Mouse (Mus musculus) gonadal fat pad, adult 2 months (tissue): Measurements from ENCODE around the gene Gm43064. TPM values are rescaled to one million over a fixed set of nuclear protein-coding genes. Genes with fewer than 3 reads are reported as not detected.

Source experiments
- DNase-seq: peaks from one replicate; pipeline ENCODE4 v3.0.0-alpha.2; 2012; ENCODE audit warnings: low read depth
- polyA plus RNA-seq: library from polyadenylated mRNA; depleted of rRNA; stranded (reverse); fragments of >200 nt; gene quantifications from 2 replicates; pipeline ENCODE4 v1.2.3, GENCODE M21; 2012; rRNA removed

The Gm43064 gene
- polyA plus RNA-seq, 1 experiment: 0.74 TPM

DNA sequence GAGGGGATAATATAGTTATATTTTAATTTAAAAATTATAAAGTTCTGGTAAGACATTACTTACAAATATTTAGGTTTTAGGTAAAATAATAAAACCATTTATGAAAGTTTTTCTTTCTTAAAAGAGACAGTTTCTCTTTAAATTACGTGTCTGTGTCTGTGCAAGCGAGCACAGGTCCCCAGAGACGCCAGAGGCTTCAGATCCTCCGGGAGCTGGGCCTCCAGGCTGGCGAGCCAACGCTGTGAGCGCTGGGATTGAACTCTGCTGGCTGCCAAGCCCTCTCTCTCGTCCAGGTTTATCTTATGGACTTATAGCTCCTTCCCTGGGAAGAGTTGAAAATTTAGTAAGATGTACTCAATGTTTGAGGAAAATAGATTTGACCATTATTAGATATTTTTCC, 44.4 kb downstream of the Gm43064 start:
- no peak for DNase-seq

DNA sequence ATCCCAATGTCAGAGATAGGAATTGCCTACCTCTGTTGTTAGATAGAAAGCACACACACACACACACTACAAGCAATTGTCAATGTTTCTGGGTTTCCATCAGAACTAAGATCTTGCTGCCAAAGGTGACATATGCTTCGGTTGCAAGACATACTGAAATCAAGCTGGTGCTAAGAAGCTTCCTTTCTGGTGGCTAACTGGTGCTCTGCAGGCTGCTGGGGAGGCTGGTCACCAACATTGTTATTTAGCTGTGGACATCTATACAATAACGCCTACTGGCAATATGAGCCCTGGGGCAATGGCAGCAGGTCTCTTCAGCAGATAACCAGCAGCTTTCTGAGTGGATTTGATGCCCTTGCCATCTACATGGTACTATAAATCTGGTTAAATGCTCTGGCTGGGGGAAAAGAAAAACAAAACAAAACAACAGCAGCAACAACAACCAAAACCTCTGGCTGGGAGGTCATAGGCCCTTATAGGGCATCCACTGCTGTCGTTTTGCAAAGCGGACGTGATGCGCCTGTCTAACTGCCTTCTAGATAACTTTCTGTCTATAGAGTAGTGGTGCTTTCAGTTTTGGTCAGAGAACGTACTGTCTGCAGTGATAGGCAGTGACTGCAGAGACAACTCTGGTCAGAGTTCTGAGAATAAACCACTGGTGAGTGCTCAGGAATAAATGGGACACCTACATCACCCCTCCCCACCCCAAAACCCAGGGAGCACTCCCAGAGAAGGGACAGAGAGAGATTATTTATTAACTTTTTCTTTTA, 47.8 kb downstream of the Gm43064 start:
- no peak for DNase-seq

DNA sequence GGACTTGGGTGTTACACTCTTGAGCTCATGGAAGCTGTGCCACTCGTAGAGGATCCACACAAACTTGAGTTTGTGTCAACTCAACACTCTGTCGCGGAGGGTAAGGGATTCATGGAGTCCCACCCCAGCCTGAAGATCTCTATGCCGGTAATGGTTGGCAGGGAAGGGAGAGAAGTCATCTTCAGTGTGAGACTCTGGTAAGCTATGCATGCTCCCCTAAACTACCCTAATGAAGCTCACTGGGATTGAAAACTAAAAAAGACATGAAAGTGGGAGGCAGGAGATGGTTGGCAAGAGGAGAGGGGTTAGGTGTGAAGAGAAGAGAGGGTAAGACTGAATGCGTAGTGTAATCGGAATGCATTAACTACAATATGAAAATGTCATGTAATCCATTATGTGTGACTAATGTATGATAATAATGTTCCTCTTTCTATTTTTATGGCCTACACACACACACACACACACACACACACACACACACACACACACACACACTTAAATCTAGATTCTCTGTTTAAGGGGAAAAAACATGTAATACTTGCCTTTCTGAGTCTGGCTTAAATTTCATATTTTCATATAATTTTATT, 48.7 kb downstream of the Gm43064 start:
- no peak for DNase-seq

DNA sequence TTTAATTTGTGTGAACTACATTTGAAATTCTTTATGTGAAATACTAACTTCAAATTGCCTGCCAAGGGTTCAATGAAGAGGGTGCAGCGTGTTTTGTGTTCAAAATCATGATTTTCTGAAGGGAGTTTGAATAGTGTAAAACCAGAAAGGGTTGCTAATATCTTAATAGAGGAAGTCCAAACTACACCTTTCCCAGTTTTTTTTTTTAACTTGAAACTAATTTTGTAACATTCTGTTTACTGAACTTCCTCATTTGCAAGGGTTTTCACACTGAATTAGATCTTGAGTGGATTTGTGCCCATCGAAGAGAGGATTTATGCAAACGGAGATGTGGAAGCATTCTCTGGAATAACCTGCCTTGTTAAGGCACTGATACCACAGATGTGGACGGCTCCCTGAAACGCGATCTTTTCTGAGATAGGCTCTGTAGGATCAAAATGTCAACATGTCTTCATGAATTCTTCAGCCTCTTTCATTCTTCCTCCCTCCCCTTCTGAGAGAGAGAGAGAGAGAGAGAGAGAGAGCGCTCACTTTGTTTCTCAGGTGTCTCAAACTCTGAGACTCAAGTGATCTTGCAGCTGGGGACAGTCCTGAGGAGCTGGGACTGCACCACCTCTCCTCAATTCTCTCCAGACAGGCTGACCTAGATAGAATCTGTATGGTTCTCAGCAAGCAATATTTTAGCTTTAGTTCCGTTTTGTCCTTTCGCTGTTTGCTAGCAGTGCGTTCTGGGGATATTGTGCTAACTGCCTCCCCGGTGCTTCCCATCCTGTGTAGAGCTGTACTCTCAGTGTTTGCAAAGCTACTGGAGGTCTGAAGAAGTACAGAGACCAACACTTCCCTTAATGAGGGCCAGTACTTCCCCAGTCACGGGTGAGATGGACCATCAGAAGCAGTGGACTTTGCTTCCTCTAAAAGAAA, 49.8 kb downstream of the Gm43064 start, which contains the start of gene Ptpn22:
Ptpn22 (plus strand) TSS at position 915 of the 921 bp plus-strand sequence.
- no peak for DNase-seq

- DNase-seq: no peak
Measured at GRCm38 (mm10) chr3:103859851-103860391, 50.5 kb downstream of the Gm43064 start.

DNA sequence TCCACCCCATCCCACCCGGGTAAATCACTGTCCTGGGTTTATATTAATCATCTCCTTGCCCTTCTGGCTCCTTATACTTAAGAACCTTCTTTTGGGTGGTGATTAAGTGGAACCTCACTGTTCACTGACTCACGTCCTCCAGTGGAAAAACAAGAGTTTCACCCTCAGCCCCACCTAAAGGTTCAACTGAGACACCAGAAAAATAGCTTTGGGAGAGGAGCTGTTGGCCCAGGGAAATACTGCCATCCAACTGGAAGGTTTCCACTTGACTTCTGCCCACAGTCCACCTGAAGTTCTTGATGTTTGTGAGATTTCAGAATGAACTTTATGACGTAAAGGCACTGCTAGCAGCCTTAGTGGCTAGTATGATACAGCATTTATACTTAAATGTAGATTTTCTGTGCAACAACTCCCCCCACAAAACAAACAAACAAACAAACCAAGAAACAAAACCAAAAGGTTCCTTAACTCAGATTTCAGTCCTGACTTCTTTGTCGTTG, 53.4 kb downstream of the Gm43064 start:
- no peak for DNase-seq

- DNase-seq: no peak
Measured at GRCm38 (mm10) chr3:103864200-103864599, 54.8 kb downstream of the Gm43064 start.

- no peak for DNase-seq
Measured at GRCm38 (mm10) chr3:103867424-103867971, 58.1 kb downstream of the Gm43064 start.

- no peak for DNase-seq
Measured at GRCm38 (mm10) chr3:103868008-103868407, 58.6 kb downstream of the Gm43064 start.

DNA sequence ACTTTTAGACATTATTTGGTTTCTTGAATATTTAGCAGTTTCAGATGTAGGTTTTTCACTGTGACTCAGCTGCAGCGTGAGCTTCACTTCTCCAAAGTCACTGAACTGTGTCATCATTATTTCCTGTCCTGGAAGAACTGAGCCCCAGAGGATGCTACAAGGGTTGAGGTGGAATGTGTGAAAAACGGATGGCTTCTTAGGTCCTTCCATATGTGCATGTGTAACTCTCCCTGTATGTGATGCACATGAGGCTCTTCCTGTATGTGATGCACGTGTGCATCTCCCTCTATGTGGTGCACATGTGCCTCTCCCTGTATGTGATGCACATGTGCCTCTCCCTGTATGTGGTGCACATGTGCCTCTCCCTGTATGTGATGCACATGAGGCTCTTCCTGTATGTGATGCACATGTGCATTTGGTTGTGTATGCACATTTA, 63.3 kb downstream of the Gm43064 start:
- no peak for DNase-seq

- no peak for DNase-seq
Measured at GRCm38 (mm10) chr3:103874329-103874728, 65.0 kb downstream of the Gm43064 start.

- no peak for DNase-seq
Measured at GRCm38 (mm10) chr3:103885946-103886345, 76.6 kb downstream of the Gm43064 start.

- DNase-seq: no peak
Measured at GRCm38 (mm10) chr3:103887581-103887980, 78.2 kb downstream of the Gm43064 start.

Other genes with a start within 250 kb of the Gm43064 start
- gene Syt6, start 234.3 kb upstream of the Gm43064 start, polyA plus RNA-seq: not detected in 2 replicates
- gene Atg4a-ps, start 163.5 kb upstream of the Gm43064 start, polyA plus RNA-seq: 0.76 and 0.90 TPM in 2 replicates
- 29.4 and 30.5 TPM in 2 replicates for gene Olfml3, start 71.6 kb upstream of the Gm43064 start, polyA plus RNA-seq
- gene Gm10964, start 70.2 kb upstream of the Gm43064 start, polyA plus RNA-seq: not detected in 2 replicates
- gene Hipk1, start 18.0 kb upstream of the Gm43064 start, polyA plus RNA-seq: 63.1 and 88.4 TPM in 2 replicates
- gene Dclre1b, start 129 bp upstream of the Gm43064 start, polyA plus RNA-seq: 12.7 and 17.2 TPM in 2 replicates
- 16.7 and 21.6 TPM in 2 replicates for gene Ap4b1, start 53 bp upstream of the Gm43064 start, polyA plus RNA-seq
- 101 and 104 TPM in 2 replicates for gene Bcl2l15, start 23.0 kb downstream of the Gm43064 start, polyA plus RNA-seq
- 24.0 and 30.1 TPM in 2 replicates for gene Ptpn22, start 50.2 kb downstream of the Gm43064 start, polyA plus RNA-seq
- gene Rsbn1, start 104.5 kb downstream of the Gm43064 start, polyA plus RNA-seq: 2.7 and 4.0 TPM in 2 replicates
- 5.8 and 6.9 TPM in 2 replicates for gene Phtf1, start 158.5 kb downstream of the Gm43064 start, polyA plus RNA-seq